Mouse (Mus musculus): Measurements from ENCODE around the gene Epn3. TPM values are rescaled to one million over a fixed set of nuclear protein-coding genes. Genes with fewer than 3 reads are reported as not detected.
A peak's percentile ranks its signal among the peaks of the same experiment; 100 is the strongest.

Epn3 gene
- polyA plus RNA-seq, 1 experiment from 2014 or later = 4.2 TPM

- no peaks in the 10 kb centered on the region for H3K9me3 ChIP-seq
- no peak overlapping the region for H3K4me2 ChIP-seq (replicated peaks)
- H3K36me3 ChIP-seq = no peaks in the 10 kb centered on the region
- H3K27me3 ChIP-seq = peaks cover 41% of the 10 kb centered on the region
- WGBS = 75% methylated on average over 3 of the region's 3 CpGs
- no peak overlapping the region for H3K4me3 ChIP-seq
- H3K9ac ChIP-seq = no peak overlapping the region
- no peak for ATAC-seq (ENCODE audit: insufficient number of reproducible peaks, insufficient read depth, low FRiP score, low TSS enrichment)
- H3K27ac ChIP-seq = no peak overlapping the region
- peaks cover 41% of the 10 kb centered on the region for H3K4me1 ChIP-seq
These were observed 4.4 kb downstream of the Epn3 start for GRCm38 (mm10) chr11:94495415-94495814.

- ATAC-seq (ENCODE audit: insufficient number of reproducible peaks, insufficient read depth, low FRiP score, low TSS enrichment) = no peak
- Histone ChIP-seq H3K4me3 (peak overlapping the region; percentile 57), H3K9ac (0 out of 2 replicates have a peak overlapping the region, but pooled peaks have one; percentile 67), H3K36me3 (no peaks in the 10 kb centered on the region), H3K4me1 (peaks cover 20% of the 10 kb centered on the region), H3K27me3 (peaks cover 32% of the 10 kb centered on the region), H3K4me2 (replicated peaks) (peak overlapping the region; percentile 83), H3K9me3 (no peaks in the 10 kb centered on the region), H3K27ac (no peak overlapping the region)
- WGBS = 68% methylated on average over 7 of the region's 7 CpGs
These were observed 8.1 kb downstream of the Epn3 start for GRCm38 (mm10) chr11:94491749-94492099.

GRCm38 (mm10) chr11:94491035-94491748, 8.6 kb downstream of the Epn3 start:
- Histone ChIP-seq H3K9ac (peak overlapping the region; percentile 67), H3K9me3 (no peaks in the 10 kb centered on the region), H3K27ac (0 out of 2 replicates have a peak overlapping the region, but pooled peaks have one; percentile 1), H3K4me1 (peaks cover 20% of the 10 kb centered on the region), H3K27me3 (peaks cover 32% of the 10 kb centered on the region), H3K36me3 (no peaks in the 10 kb centered on the region), H3K4me3 (peak overlapping the region; percentile 57), H3K4me2 (replicated peaks) (peak overlapping the region; percentile 83)
- ATAC-seq (ENCODE audit: insufficient number of reproducible peaks, insufficient read depth, low FRiP score, low TSS enrichment) = no peak
- 6% methylated on average over 55 of the region's 55 CpGs for WGBS

- H3K27me3 ChIP-seq = peaks cover 41% of the 10 kb centered on the region
- ATAC-seq (ENCODE audit: insufficient number of reproducible peaks, insufficient read depth, low FRiP score, low TSS enrichment) = no peak
- H3K27ac ChIP-seq = no peak overlapping the region
- 23% methylated on average over 4 of the region's 4 CpGs for WGBS
- H3K4me2 ChIP-seq (replicated peaks) = no peak overlapping the region
- H3K4me1 ChIP-seq = peaks cover 20% of the 10 kb centered on the region
- H3K9me3 ChIP-seq = no peaks in the 10 kb centered on the region
- no peaks in the 10 kb centered on the region for H3K36me3 ChIP-seq
- H3K9ac ChIP-seq = no peak overlapping the region
- no peak overlapping the region for H3K4me3 ChIP-seq
These were observed 10.0 kb downstream of the Epn3 start for GRCm38 (mm10) chr11:94489745-94490144.

GRCm38 (mm10) chr11:94488767-94489533, 10.8 kb downstream of the Epn3 start:
- Histone ChIP-seq H3K36me3 (no peaks in the 10 kb centered on the region), H3K9me3 (no peaks in the 10 kb centered on the region), H3K27me3 (peaks cover 44% of the 10 kb centered on the region), H3K9ac (no peak overlapping the region), H3K4me3 (no peak overlapping the region), H3K4me2 (replicated peaks) (no peak overlapping the region), H3K27ac (no peak overlapping the region), H3K4me1 (peaks cover 20% of the 10 kb centered on the region)
- no peak for ATAC-seq (ENCODE audit: insufficient number of reproducible peaks, insufficient read depth, low FRiP score, low TSS enrichment)
- 80% methylated on average over 11 of the region's 11 CpGs for WGBS

GRCm38 (mm10) chr11:94486001-94486400, 13.8 kb downstream of the Epn3 start, which contains the start of gene Spata20:
Spata20 (minus strand) TSS chr11:94486179.
- Histone ChIP-seq H3K4me1 (peaks cover 11% of the 10 kb centered on the region), H3K27me3 (peaks cover 22% of the 10 kb centered on the region; the same call in 1 of the 2 replicates), H3K4me2 (replicated peaks) (peak within 1 kb of the TSS; percentile 39), H3K9me3 (no peaks in the 10 kb centered on the region), H3K9ac (no peak within 1 kb of the TSS), H3K4me3 (0 out of 2 replicates have a peak within 1 kb of the TSS, but pooled peaks have one; percentile 15), H3K27ac (no peak within 1 kb of the TSS), H3K36me3 (no peaks in the 10 kb centered on the region)
- peak; percentile 73 for ATAC-seq (ENCODE audit: insufficient number of reproducible peaks, insufficient read depth, low FRiP score, low TSS enrichment)
- 3% methylated on average over 24 of the region's 24 CpGs for WGBS

GRCm38 (mm10) chr11:94485223-94485622, 14.6 kb downstream of the Epn3 start:
- Histone ChIP-seq H3K27me3 (peaks cover 16% of the 10 kb centered on the region; the same call in 1 of the 2 replicates), H3K4me2 (replicated peaks) (no peak overlapping the region), H3K4me1 (peaks cover 6% of the 10 kb centered on the region; the same call in 1 of the 2 replicates), H3K27ac (no peak overlapping the region), H3K9me3 (no peaks in the 10 kb centered on the region), H3K4me3 (no peak overlapping the region), H3K36me3 (no peaks in the 10 kb centered on the region), H3K9ac (no peak overlapping the region)
- 81% methylated on average over 5 of the region's 5 CpGs for WGBS
- ATAC-seq (ENCODE audit: insufficient number of reproducible peaks, insufficient read depth, low FRiP score, low TSS enrichment) = no peak

- Histone ChIP-seq H3K9ac (no peak overlapping the region), H3K9me3 (no peaks in the 10 kb centered on the region), H3K4me3 (no peak overlapping the region), H3K4me1 (peaks cover 4% of the 10 kb centered on the region; the same call in 1 of the 2 replicates), H3K27me3 (peaks cover 16% of the 10 kb centered on the region; the same call in 1 of the 2 replicates), H3K27ac (no peak overlapping the region), H3K36me3 (no peaks in the 10 kb centered on the region), H3K4me2 (replicated peaks) (no peak overlapping the region)
- 85% methylated on average over 9 of the region's 9 CpGs for WGBS
- no peak for ATAC-seq (ENCODE audit: insufficient number of reproducible peaks, insufficient read depth, low FRiP score, low TSS enrichment)
These were observed 15.1 kb downstream of the Epn3 start for GRCm38 (mm10) chr11:94484636-94485035.

- Histone ChIP-seq H3K4me3 (no peak overlapping the region), H3K27me3 (peaks cover 16% of the 10 kb centered on the region; the same call in 1 of the 2 replicates), H3K9me3 (no peaks in the 10 kb centered on the region), H3K4me2 (replicated peaks) (no peak overlapping the region), H3K27ac (no peak overlapping the region), H3K9ac (no peak overlapping the region), H3K36me3 (no peaks in the 10 kb centered on the region), H3K4me1 (no peaks in the 10 kb centered on the region)
- 52% methylated on average over 14 of the region's 14 CpGs for WGBS
- no peak for ATAC-seq (ENCODE audit: insufficient number of reproducible peaks, insufficient read depth, low FRiP score, low TSS enrichment)
These were observed 15.9 kb downstream of the Epn3 start for GRCm38 (mm10) chr11:94483921-94484320.

- no peak for ATAC-seq (ENCODE audit: insufficient number of reproducible peaks, insufficient read depth, low FRiP score, low TSS enrichment)
- no peaks in the 10 kb centered on the region for H3K36me3 ChIP-seq
- peaks cover 16% of the 10 kb centered on the region; the same call in 1 of the 2 replicates for H3K27me3 ChIP-seq
- WGBS = 71% methylated on average over 11 of the region's 11 CpGs
- no peak overlapping the region for H3K27ac ChIP-seq
- no peak overlapping the region for H3K9ac ChIP-seq
- no peaks in the 10 kb centered on the region for H3K4me1 ChIP-seq
- H3K9me3 ChIP-seq = no peaks in the 10 kb centered on the region
- H3K4me3 ChIP-seq = no peak overlapping the region
- no peak overlapping the region for H3K4me2 ChIP-seq (replicated peaks)
These were observed 16.3 kb downstream of the Epn3 start for GRCm38 (mm10) chr11:94483436-94483835.

- Histone ChIP-seq H3K9me3 (no peaks in the 10 kb centered on the region), H3K36me3 (no peaks in the 10 kb centered on the region), H3K9ac (no peak overlapping the region), H3K27me3 (peaks cover 16% of the 10 kb centered on the region; the same call in 1 of the 2 replicates), H3K4me3 (no peak overlapping the region), H3K4me2 (replicated peaks) (no peak overlapping the region), H3K27ac (no peak overlapping the region), H3K4me1 (no peaks in the 10 kb centered on the region)
- WGBS = 89% methylated on average over 11 of the region's 11 CpGs
- ATAC-seq (ENCODE audit: insufficient number of reproducible peaks, insufficient read depth, low FRiP score, low TSS enrichment) = no peak
These were observed 17.0 kb downstream of the Epn3 start for GRCm38 (mm10) chr11:94482738-94483137.

Data from embryonic facial prominence, embryonic 12.5 days (tissue).